Comparison of ENCODE assay signal across 15 mouse cellular contexts in genomic region chr11:74485435-74486217, GRCm38 (mm10).
DNase-seq lines count a peak whose midpoint lies in the region; ATAC-seq lines count a peak whose summit lies in the region.
"Had no signal": no experiment of that assay in that cellular context is flagged by ENCODE, and none has a peak within 500 bp of the region (broad histone marks: within the 10 kb centered on the region; RNA-seq: fewer than 3 reads in every experiment).

No protein-coding gene starts in this region.

- no peaks in the 10 kb centered on the region for H3K27me3 ChIP-seq in midbrain, embryonic 16.5 days (ENCODE audit: control insufficient read depth, insufficient read depth, low read depth, low read length)
- H3K27me3 ChIP-seq: limb, embryonic 13.5 days had no signal

- no peaks in the 10 kb centered on the region for H3K9me3 ChIP-seq in midbrain, embryonic 16.5 days (replicated peaks; ENCODE audit: control insufficient read depth, low read length, poor library complexity, severe bottlenecking)
- H3K9me3 ChIP-seq: limb, embryonic 13.5 days; midbrain, embryonic 10.5 days had no signal

- intact Hi-C loops in left cerebral cortex, postnatal 10 days (cut with DNase I) = no loop called here

- H3K27ac ChIP-seq in midbrain, embryonic 16.5 days (ENCODE audit: low read length) = no peak overlapping the region
- H3K27ac ChIP-seq: limb, embryonic 13.5 days; midbrain, embryonic 10.5 days had no signal

- peak; percentile 24 to 67 for DNase-seq in frontal cortex, adult 2 months (ENCODE audit: extremely low spot score in 1 of 2, low spot score in 1 of 2)
- DNase-seq in frontal cortex, postnatal 14 days (ENCODE audit: low spot score in 2 of 2) = no peak
- peak; percentile 49 to 60 for DNase-seq in left cerebral cortex, adult 18-20 months (ENCODE audit: low spot score in 2 of 2)
- DNase-seq in left cerebral cortex, postnatal 10 days (ENCODE audit: extremely low spot score in 1 of 2, low spot score in 2 of 2) = no peak
- DNase-seq in right cerebral cortex, postnatal 25 days = peak; percentile 64
- DNase-seq in embryo, embryonic 11 days = no peak
- DNase-seq: cerebellum, adult 11-12 months; heart, postnatal 10 days; lung, embryonic 14.5 days; thymus, adult 18-20 months had no signal

- no peak overlapping the region for H3K4me3 ChIP-seq in midbrain, embryonic 16.5 days (ENCODE audit: low read depth, low read length)
- H3K4me3 ChIP-seq: limb, embryonic 13.5 days; midbrain, embryonic 10.5 days; myocyte had no signal

- H3K4me1 ChIP-seq in midbrain, embryonic 16.5 days (ENCODE audit: control insufficient read depth, insufficient read depth, low read length) = no peaks in the 10 kb centered on the region
- H3K4me1 ChIP-seq: limb, embryonic 13.5 days had no signal

- WGBS in midbrain, embryonic 16.5 days = 87% methylated on average over 7 of the region's 7 CpGs

- no peak overlapping the region for H3K9ac ChIP-seq in midbrain, embryonic 16.5 days (ENCODE audit: low read depth, low read length)
- H3K9ac ChIP-seq: limb, embryonic 13.5 days; lung, embryonic 14.5 days had no signal

- H3K36me3 ChIP-seq in midbrain, embryonic 16.5 days (ENCODE audit: control insufficient read depth, insufficient read depth, low read length) = no peaks in the 10 kb centered on the region
- H3K36me3 ChIP-seq: limb, embryonic 13.5 days; midbrain, embryonic 10.5 days had no signal

- no peak overlapping the region for H3K4me2 ChIP-seq in midbrain, embryonic 16.5 days (ENCODE audit: low read length)
- H3K4me2 ChIP-seq: limb, embryonic 13.5 days; lung, embryonic 14.5 days had no signal

- 0 out of 2 replicates have a peak, but pooled peaks have one; percentile 31 for ATAC-seq in erythroid progenitor cell, adult 5-6 weeks (replicated peaks; ENCODE audit: low FRiP score, poor library complexity, severe bottlenecking)
- ATAC-seq in midbrain, embryonic 16.5 days = no peak

Comparison
In these comparisons a context has a peak if more than half of its experiments do, and no peak if none do; other contexts are left out.
1. DNase-seq: peak in frontal cortex, adult 2 months (2 of 2), left cerebral cortex, adult 18-20 months (2 of 2) and right cerebral cortex, postnatal 25 days (single experiment); none in frontal cortex, postnatal 14 days (0 of 2), left cerebral cortex, postnatal 10 days (0 of 2) and embryo, embryonic 11 days (single experiment).